Mouse (Mus musculus) neural tube, embryonic 15.5 days (tissue): ENCODE measurements around the gene Tcn2. TPM values are rescaled to one million over a fixed set of nuclear protein-coding genes. Genes with fewer than 3 reads are reported as not detected.
A peak's percentile ranks its signal among the peaks of the same experiment; 100 is the strongest.

Experiments used
- ATAC-seq: fragments of 200-750 bp; cut with Nextera tagmentation; 2 replicates; pipeline ENCODE4 v1.8.0; 2017; ENCODE audit warnings: mild to moderate bottlenecking, moderate TSS enrichment, moderate library complexity; ENCODE audit not compliant: low FRiP score
- H3K27ac ChIP-seq: fragments of 300-500 bp; sonication (generic); replicated peaks from 2 replicates; pipeline ENCODE4 v1.5.1; 2015; ENCODE audit warnings: mild to moderate bottlenecking, inconsistent platforms
- H3K27me3 ChIP-seq: fragments of 300-500 bp; sonication (generic); replicated peaks from 2 replicates; pipeline ENCODE4 v1.6.1; 2015; ENCODE audit warnings: inconsistent platforms
- H3K36me3 ChIP-seq: fragments of 300-500 bp; sonication (generic); 2 replicates; pipeline ENCODE4 v1.6.1; 2015; ENCODE audit warnings: inconsistent platforms
- H3K4me1 ChIP-seq: fragments of 300-500 bp; sonication (generic); 2 replicates; pipeline ENCODE4 v1.6.1; 2015; ENCODE audit warnings: inconsistent platforms
- H3K4me2 ChIP-seq: fragments of 300-500 bp; sonication (generic); 2 replicates; pipeline ENCODE4 v1.6.1; 2015; ENCODE audit warnings: inconsistent platforms, mild to moderate bottlenecking, moderate library complexity
- H3K4me3 ChIP-seq: fragments of 300-500 bp; sonication (generic); replicated peaks from 2 replicates; pipeline ENCODE4 v1.5.1; 2015; ENCODE audit warnings: mild to moderate bottlenecking, inconsistent platforms
- H3K9ac ChIP-seq: fragments of 300-500 bp; sonication (generic); replicated peaks from 2 replicates; pipeline ENCODE4 v1.6.1; 2015; ENCODE audit warnings: mild to moderate bottlenecking, inconsistent platforms
- H3K9me3 ChIP-seq: fragments of 300-500 bp; sonication (generic); replicated peaks from 2 replicates; pipeline ENCODE4 v1.6.1; 2016; ENCODE audit warnings: inconsistent platforms
- WGBS: fragments of 180-500 bp; shearing (Covaris S2); methylation state at CpG from one replicate; pipeline ENCODE4 v1.1.7; 2015; ENCODE audit warnings: mixed read lengths; 5-methylcytosine and 5-hydroxymethylcytosine counted together
- polyA plus RNA-seq: library from polyadenylated mRNA; unstranded; fragments of >200 nt; fragmentation: Nextera tagmentation; extraction: Ambion mirVana; gene quantifications from 2 replicates; pipeline ENCODE4 v1.2.1, GENCODE M21; 2015

Gene Tcn2
- polyA plus RNA-seq, 1 experiment from 2014 or later, result 24.6 TPM

- WGBS, result 62% methylated on average over 5 of the region's 5 CpGs
- no peaks in the 10 kb centered on the region for H3K9me3 ChIP-seq
- ATAC-seq, result no peak
- H3K9ac ChIP-seq, result peak overlapping the region; percentile 30; the same call in 1 of the 2 replicates
- H3K36me3 ChIP-seq, result peaks cover 14% of the 10 kb centered on the region; the same call in 1 of the 2 replicates
- H3K4me2 ChIP-seq, result peak overlapping the region; percentile 96
- H3K27me3 ChIP-seq, result no peaks in the 10 kb centered on the region
- peaks cover 64% of the 10 kb centered on the region for H3K4me1 ChIP-seq
- peak overlapping the region; percentile 73 for H3K4me3 ChIP-seq
- H3K27ac ChIP-seq, result no peak overlapping the region
Measured at GRCm38 (mm10) chr11:3910513-3911310, 21.2 kb downstream of the Tcn2 start.

GRCm38 (mm10) chr11:3909236-3909635 is 22.7 kb downstream of the Tcn2 start:
- Histone ChIP-seq H3K4me1 (peaks cover 59% of the 10 kb centered on the region), H3K27me3 (no peaks in the 10 kb centered on the region), H3K4me2 (peak overlapping the region; percentile 15), H3K4me3 (no peak overlapping the region), H3K9me3 (no peaks in the 10 kb centered on the region), H3K27ac (no peak overlapping the region), H3K9ac (no peak overlapping the region), H3K36me3 (peaks cover 21% of the 10 kb centered on the region; the same call in 1 of the 2 replicates)
- no peak for ATAC-seq
- WGBS, result 86% methylated on average over 4 of the region's 4 CpGs

- no peak overlapping the region for H3K4me3 ChIP-seq
- no peaks in the 10 kb centered on the region for H3K27me3 ChIP-seq
- ATAC-seq, result no peak
- H3K4me2 ChIP-seq, result no peak overlapping the region
- peaks cover 25% of the 10 kb centered on the region; the same call in 1 of the 2 replicates for H3K36me3 ChIP-seq
- H3K27ac ChIP-seq, result no peak overlapping the region
- no peak overlapping the region for H3K9ac ChIP-seq
- 94% methylated on average over 1 of the region's 1 CpGs for WGBS
- peaks cover 29% of the 10 kb centered on the region for H3K4me1 ChIP-seq
- no peaks in the 10 kb centered on the region for H3K9me3 ChIP-seq
Measured at GRCm38 (mm10) chr11:3905446-3905845, 26.5 kb downstream of the Tcn2 start.

- 83% methylated on average over 6 of the region's 6 CpGs for WGBS
Measured at GRCm38 (mm10) chr11:3904673-3905072, 27.3 kb downstream of the Tcn2 start.

GRCm38 (mm10) chr11:3903046-3903445 is 28.9 kb downstream of the Tcn2 start:
- Histone ChIP-seq H3K9ac (no peak overlapping the region), H3K4me3 (no peak overlapping the region), H3K4me2 (no peak overlapping the region), H3K27me3 (no peaks in the 10 kb centered on the region), H3K36me3 (peaks cover 35% of the 10 kb centered on the region), H3K9me3 (no peaks in the 10 kb centered on the region), H3K27ac (no peak overlapping the region), H3K4me1 (peaks cover 11% of the 10 kb centered on the region; the same call in 1 of the 2 replicates)
- ATAC-seq, result peak; percentile 37; the same call in 1 of the 2 replicates
- 77% methylated on average over 5 of the region's 5 CpGs for WGBS

More at GRCm38 (mm10) chr11:3904673-3905072, 27.3 kb downstream of the Tcn2 start:
- H3K4me3 ChIP-seq, result no peak overlapping the region
- no peak overlapping the region for H3K27ac ChIP-seq
- H3K9me3 ChIP-seq, result no peaks in the 10 kb centered on the region
- H3K4me1 ChIP-seq, result peaks cover 26% of the 10 kb centered on the region
- no peak for ATAC-seq
- H3K36me3 ChIP-seq, result peaks cover 25% of the 10 kb centered on the region; the same call in 1 of the 2 replicates
- H3K4me2 ChIP-seq, result no peak overlapping the region
- H3K27me3 ChIP-seq, result no peaks in the 10 kb centered on the region
- H3K9ac ChIP-seq, result no peak overlapping the region

- Histone ChIP-seq H3K9me3 (no peaks in the 10 kb centered on the region), H3K36me3 (peaks cover 40% of the 10 kb centered on the region), H3K4me3 (no peak overlapping the region), H3K9ac (no peak overlapping the region), H3K4me1 (peaks cover 8% of the 10 kb centered on the region; the same call in 1 of the 2 replicates), H3K4me2 (no peak overlapping the region), H3K27me3 (no peaks in the 10 kb centered on the region), H3K27ac (no peak overlapping the region)
- no peak for ATAC-seq
- WGBS, result 88% methylated on average over 3 of the region's 3 CpGs
Measured at GRCm38 (mm10) chr11:3902516-3902915, 29.4 kb downstream of the Tcn2 start.

- WGBS, result 91% methylated on average over 6 of the region's 6 CpGs
- Histone ChIP-seq H3K4me2 (no peak overlapping the region), H3K4me1 (peaks cover 16% of the 10 kb centered on the region), H3K9ac (no peak overlapping the region), H3K4me3 (no peak overlapping the region), H3K27ac (no peak overlapping the region), H3K27me3 (no peaks in the 10 kb centered on the region), H3K9me3 (no peaks in the 10 kb centered on the region), H3K36me3 (peaks cover 35% of the 10 kb centered on the region)
- ATAC-seq, result no peak
Measured at GRCm38 (mm10) chr11:3900296-3900695, 31.7 kb downstream of the Tcn2 start.

GRCm38 (mm10) chr11:3895933-3896332 is 36.0 kb downstream of the Tcn2 start:
- peaks cover 19% of the 10 kb centered on the region for H3K4me1 ChIP-seq
- H3K4me3 ChIP-seq, result no peak overlapping the region
- WGBS, result 95% methylated on average over 1 of the region's 1 CpGs
- H3K27me3 ChIP-seq, result no peaks in the 10 kb centered on the region
- H3K9me3 ChIP-seq, result no peaks in the 10 kb centered on the region
- H3K36me3 ChIP-seq, result peaks cover 24% of the 10 kb centered on the region
- no peak for ATAC-seq
- H3K9ac ChIP-seq, result no peak overlapping the region
- no peak overlapping the region for H3K27ac ChIP-seq
- H3K4me2 ChIP-seq, result 0 out of 2 replicates have a peak overlapping the region, but pooled peaks have one; percentile 15

GRCm38 (mm10) chr11:3895458-3895857 is 36.5 kb downstream of the Tcn2 start:
- Histone ChIP-seq H3K4me3 (peak overlapping the region; percentile 48), H3K9ac (peak overlapping the region; percentile 49), H3K9me3 (no peaks in the 10 kb centered on the region), H3K4me1 (peaks cover 18% of the 10 kb centered on the region), H3K36me3 (peaks cover 24% of the 10 kb centered on the region), H3K27ac (peak overlapping the region; percentile 71), H3K4me2 (peak overlapping the region; percentile 70), H3K27me3 (no peaks in the 10 kb centered on the region)
- no peak for ATAC-seq
- 2% methylated on average over 10 of the region's 10 CpGs for WGBS

GRCm38 (mm10) chr11:3894406-3895281 is 37.3 kb downstream of the Tcn2 start, which contains the start of the genes 4921536K21Rik and Dusp18:
4921536K21Rik (minus strand) TSS chr11:3895098.
Dusp18 (plus strand) TSS chr11:3895240.
- 2% methylated on average over 46 of the region's 46 CpGs for WGBS
- H3K9me3 ChIP-seq, result no peaks in the 10 kb centered on the region
- peaks cover 14% of the 10 kb centered on the region for H3K4me1 ChIP-seq
- ATAC-seq, result peak; percentile 98
- H3K27ac ChIP-seq, result peak within 1 kb of the TSS; percentile 71
- no peaks in the 10 kb centered on the region; the same call in 1 of the 2 replicates for H3K27me3 ChIP-seq
- H3K9ac ChIP-seq, result peak within 1 kb of the TSS; percentile 49
- peak within 1 kb of the TSS; percentile 70 for H3K4me2 ChIP-seq
- peaks cover 24% of the 10 kb centered on the region for H3K36me3 ChIP-seq
- peak within 1 kb of the TSS; percentile 48 for H3K4me3 ChIP-seq

GRCm38 (mm10) chr11:3893970-3894369 is 38.0 kb downstream of the Tcn2 start:
- H3K4me1 ChIP-seq, result peaks cover 14% of the 10 kb centered on the region
- no peaks in the 10 kb centered on the region for H3K9me3 ChIP-seq
- peaks cover 23% of the 10 kb centered on the region for H3K36me3 ChIP-seq
- no peak overlapping the region for H3K9ac ChIP-seq
- no peaks in the 10 kb centered on the region; the same call in 1 of the 2 replicates for H3K27me3 ChIP-seq
- 80% methylated on average over 6 of the region's 6 CpGs for WGBS
- H3K27ac ChIP-seq, result peak overlapping the region; percentile 71; the same call in 1 of the 2 replicates
- no peak for ATAC-seq
- H3K4me2 ChIP-seq, result peak overlapping the region; percentile 70
- H3K4me3 ChIP-seq, result peak overlapping the region; percentile 48
